Mouse (Mus musculus) stomach, embryonic 14.5 days (tissue): ENCODE measurements around the gene Ppp6r2. TPM values are rescaled to one million over a fixed set of nuclear protein-coding genes. Genes with fewer than 3 reads are reported as not detected.

ENCODE experiments used
- ATAC-seq: fragments of 200-750 bp; cut with Nextera tagmentation; 2 replicates; pipeline ENCODE4 v1.8.0; 2017; ENCODE audit warnings: low read depth, moderate TSS enrichment; ENCODE audit not compliant: insufficient number of reproducible peaks, insufficient read depth, low FRiP score
- H3K27ac ChIP-seq: fragments of 300-500 bp; sonication (generic); 2 replicates; pipeline ENCODE4 v1.5.1; 2014; ENCODE audit warnings: mild to moderate bottlenecking, low read length, moderate library complexity, mixed read lengths
- H3K27me3 ChIP-seq: fragments of 300-500 bp; sonication (generic); 2 replicates; pipeline ENCODE4 v1.6.1; 2014; ENCODE audit warnings: low read length, control low read depth, mixed read lengths; ENCODE audit not compliant: control insufficient read depth, insufficient read depth
- H3K36me3 ChIP-seq: fragments of 300-500 bp; sonication (generic); 2 replicates; pipeline ENCODE4 v1.6.1; 2014; ENCODE audit warnings: mild to moderate bottlenecking, control low read depth, low read length, moderate library complexity, mixed read lengths; ENCODE audit not compliant: control insufficient read depth, insufficient read depth
- H3K4me1 ChIP-seq: fragments of 300-500 bp; sonication (generic); 2 replicates; pipeline ENCODE4 v1.6.1; 2014; ENCODE audit warnings: low read length, control low read depth, mixed read lengths; ENCODE audit not compliant: control insufficient read depth, insufficient read depth
- H3K4me2 ChIP-seq: fragments of 300-500 bp; sonication (generic); replicated peaks from 2 replicates; pipeline ENCODE4 v1.6.1; 2014; ENCODE audit warnings: low read depth, low read length, control low read depth
- H3K4me3 ChIP-seq: fragments of 300-500 bp; sonication (generic); 2 replicates; pipeline ENCODE4 v1.5.1; 2014; ENCODE audit warnings: low read depth, low read length, control low read depth
- H3K9ac ChIP-seq: fragments of 300-500 bp; sonication (generic); replicated peaks from 2 replicates; pipeline ENCODE4 v1.6.1; 2014; ENCODE audit warnings: low read depth, mild to moderate bottlenecking, control low read depth, low read length, moderate library complexity, mixed read lengths
- H3K9me3 ChIP-seq: fragments of 300-500 bp; sonication (generic); 2 replicates; pipeline ENCODE4 v1.6.1; 2016; ENCODE audit warnings: low read depth, low read length, control low read depth; ENCODE audit not compliant: control insufficient read depth
- WGBS: fragments of 180-500 bp; shearing (Covaris S2); extraction: QIAGEN DNeasy Blood & Tissue Kit; methylation state at CpG from one replicate; pipeline ENCODE4 v1.1.7; 2014; 5-methylcytosine and 5-hydroxymethylcytosine counted together
- polyA plus RNA-seq: library from polyadenylated mRNA; unstranded; fragments of >200 nt; fragmentation: Nextera tagmentation; extraction: Ambion mirVana; gene quantifications from 2 replicates; pipeline ENCODE4 v1.2.1, GENCODE M21; 2014

Gene Ppp6r2
- polyA plus RNA-seq, 1 experiment from 2014 or later: 33.5 TPM

GRCm38 (mm10) chr15:89295580-89296165 is 84.3 kb downstream of the Ppp6r2 start:
- peaks cover 66% of the 10 kb centered on the region for H3K36me3 ChIP-seq
- no peaks in the 10 kb centered on the region for H3K27me3 ChIP-seq
- 87% methylated on average over 8 of the region's 8 CpGs for WGBS
- no peaks in the 10 kb centered on the region for H3K9me3 ChIP-seq
- ATAC-seq: no peak
- no peak overlapping the region for H3K4me3 ChIP-seq
- no peak overlapping the region for H3K27ac ChIP-seq
- no peak overlapping the region for H3K4me2 ChIP-seq
- no peak overlapping the region for H3K9ac ChIP-seq
- no peaks in the 10 kb centered on the region for H3K4me1 ChIP-seq

GRCm38 (mm10) chr15:89296465-89296864 is 85.1 kb downstream of the Ppp6r2 start:
- H3K36me3 ChIP-seq: peaks cover 70% of the 10 kb centered on the region
- no peak overlapping the region for H3K4me2 ChIP-seq
- no peak overlapping the region for H3K9ac ChIP-seq
- no peaks in the 10 kb centered on the region for H3K27me3 ChIP-seq
- no peak for ATAC-seq
- H3K4me3 ChIP-seq: no peak overlapping the region
- H3K4me1 ChIP-seq: no peaks in the 10 kb centered on the region
- 56% methylated on average over 1 of the region's 1 CpGs for WGBS
- H3K9me3 ChIP-seq: no peaks in the 10 kb centered on the region
- H3K27ac ChIP-seq: no peak overlapping the region

- no peaks in the 10 kb centered on the region for H3K27me3 ChIP-seq
- no peaks in the 10 kb centered on the region for H3K9me3 ChIP-seq
- ATAC-seq: no peak
- H3K9ac ChIP-seq: no peak overlapping the region
- H3K27ac ChIP-seq: no peak overlapping the region
- H3K4me2 ChIP-seq: no peak overlapping the region
- H3K36me3 ChIP-seq: peaks cover 78% of the 10 kb centered on the region
- H3K4me1 ChIP-seq: no peaks in the 10 kb centered on the region
- WGBS: 93% methylated on average over 2 of the region's 2 CpGs
- H3K4me3 ChIP-seq: no peak overlapping the region
Observed at GRCm38 (mm10) chr15:89297695-89298094, 86.3 kb downstream of the Ppp6r2 start.

- H3K9me3 ChIP-seq: no peaks in the 10 kb centered on the region
- H3K9ac ChIP-seq: no peak overlapping the region
- H3K4me3 ChIP-seq: no peak overlapping the region
- H3K36me3 ChIP-seq: peaks cover 71% of the 10 kb centered on the region
- no peak for ATAC-seq
- no peaks in the 10 kb centered on the region for H3K4me1 ChIP-seq
- no peak overlapping the region for H3K27ac ChIP-seq
- no peaks in the 10 kb centered on the region for H3K27me3 ChIP-seq
- no peak overlapping the region for H3K4me2 ChIP-seq
- WGBS: 92% methylated on average over 13 of the region's 13 CpGs
Observed at GRCm38 (mm10) chr15:89300180-89300579, 88.8 kb downstream of the Ppp6r2 start.

- H3K4me3 ChIP-seq: no peak overlapping the region
- no peak overlapping the region for H3K4me2 ChIP-seq
- H3K9ac ChIP-seq: no peak overlapping the region
- no peaks in the 10 kb centered on the region for H3K27me3 ChIP-seq
- no peaks in the 10 kb centered on the region for H3K9me3 ChIP-seq
- H3K36me3 ChIP-seq: peaks cover 67% of the 10 kb centered on the region
- H3K4me1 ChIP-seq: no peaks in the 10 kb centered on the region
- no peak overlapping the region for H3K27ac ChIP-seq
- ATAC-seq: no peak
- WGBS: 95% methylated on average over 8 of the region's 8 CpGs
Observed at GRCm38 (mm10) chr15:89300600-89300999, 89.2 kb downstream of the Ppp6r2 start.

- H3K27ac ChIP-seq: no peak overlapping the region
- no peak overlapping the region for H3K4me3 ChIP-seq
- 79% methylated on average over 1 of the region's 1 CpGs for WGBS
- H3K9me3 ChIP-seq: no peaks in the 10 kb centered on the region
- no peak overlapping the region for H3K9ac ChIP-seq
- H3K36me3 ChIP-seq: peaks cover 53% of the 10 kb centered on the region
- H3K4me2 ChIP-seq: no peak overlapping the region
- H3K4me1 ChIP-seq: no peaks in the 10 kb centered on the region
- no peak for ATAC-seq
- H3K27me3 ChIP-seq: no peaks in the 10 kb centered on the region
Observed at GRCm38 (mm10) chr15:89305966-89306365, 94.6 kb downstream of the Ppp6r2 start.

- no peak overlapping the region for H3K4me2 ChIP-seq
- no peak overlapping the region for H3K9ac ChIP-seq
- ATAC-seq: no peak
- H3K27me3 ChIP-seq: no peaks in the 10 kb centered on the region
- H3K4me3 ChIP-seq: no peak overlapping the region
- peaks cover 2% of the 10 kb centered on the region; the same call in 1 of the 2 replicates for H3K4me1 ChIP-seq
- no peak overlapping the region for H3K27ac ChIP-seq
- no peaks in the 10 kb centered on the region for H3K9me3 ChIP-seq
- peaks cover 39% of the 10 kb centered on the region for H3K36me3 ChIP-seq
- 91% methylated on average over 13 of the region's 13 CpGs for WGBS
Observed at GRCm38 (mm10) chr15:89307461-89307860, 96.1 kb downstream of the Ppp6r2 start.

GRCm38 (mm10) chr15:89308406-89309139 is 97.2 kb downstream of the Ppp6r2 start:
- H3K4me1 ChIP-seq: peaks cover 13% of the 10 kb centered on the region; the same call in 1 of the 2 replicates
- H3K27me3 ChIP-seq: no peaks in the 10 kb centered on the region
- H3K4me2 ChIP-seq: no peak overlapping the region
- peaks cover 28% of the 10 kb centered on the region for H3K36me3 ChIP-seq
- ATAC-seq: no peak
- 80% methylated on average over 7 of the region's 7 CpGs for WGBS
- H3K9me3 ChIP-seq: no peaks in the 10 kb centered on the region
- H3K27ac ChIP-seq: no peak overlapping the region
- H3K4me3 ChIP-seq: no peak overlapping the region
- no peak overlapping the region for H3K9ac ChIP-seq
